Mouse (Mus musculus) mesoderm, embryonic 11.5 days (tissue): ENCODE results near the gene Lsm12.
A peak's percentile ranks its signal among the peaks of the same experiment; 100 is the strongest.

Experiments
- DNase-seq: peaks from one replicate; pipeline ENCODE4 v3.0.0-alpha.2; 2012; ENCODE audit warnings: low read depth, low spot score

Lsm12 gene

GRCm38 (mm10) chr11:102184646-102185495, at the start of gene Lsm12:
TSS of gene Lsm12 (minus strand) at chr11:102185296.
- peak; percentile 94 for DNase-seq

- peak; percentile 99 for DNase-seq
Measured at GRCm38 (mm10) chr11:102230006-102230741, 45.1 kb upstream of the Lsm12 start, which contains the start of gene Hdac5. TSS of gene Hdac5 (minus strand) at chr11:102230166.

DNA sequence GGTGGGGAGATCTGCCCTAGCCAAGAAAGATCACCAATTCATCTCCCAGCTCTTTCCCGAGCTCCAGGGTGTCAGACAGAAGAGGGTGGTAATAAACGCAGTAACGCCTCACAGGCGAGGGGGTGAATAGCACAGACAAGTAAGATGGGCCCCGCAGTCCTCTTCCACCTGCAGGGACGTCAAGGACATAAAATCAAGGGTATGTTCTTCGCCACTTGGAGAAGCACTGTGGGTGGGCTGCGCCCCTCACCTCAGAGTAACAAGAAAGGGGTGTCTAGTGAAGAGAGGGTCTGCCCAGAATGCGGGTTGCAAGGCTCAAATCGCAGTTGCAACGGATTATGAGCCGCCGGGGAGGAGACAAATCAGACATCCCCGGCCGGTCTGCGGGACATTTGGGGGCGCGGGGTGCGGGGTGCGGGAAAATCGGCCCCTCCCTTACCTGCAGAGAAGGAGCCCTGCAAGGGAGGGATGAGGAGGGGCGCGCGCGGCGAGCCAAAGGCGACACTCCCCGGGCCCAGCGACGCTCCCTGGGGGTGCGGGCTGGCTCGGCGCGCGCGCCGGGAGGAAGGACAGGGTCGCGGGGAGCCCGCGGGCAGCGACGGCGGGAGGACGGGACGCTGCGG, 44.3 kb upstream of the Lsm12 start:
- DNase-seq = no peak

GRCm38 (mm10) chr11:102228646-102229268, 43.7 kb upstream of the Lsm12 start:
- DNase-seq = no peak

DNA sequence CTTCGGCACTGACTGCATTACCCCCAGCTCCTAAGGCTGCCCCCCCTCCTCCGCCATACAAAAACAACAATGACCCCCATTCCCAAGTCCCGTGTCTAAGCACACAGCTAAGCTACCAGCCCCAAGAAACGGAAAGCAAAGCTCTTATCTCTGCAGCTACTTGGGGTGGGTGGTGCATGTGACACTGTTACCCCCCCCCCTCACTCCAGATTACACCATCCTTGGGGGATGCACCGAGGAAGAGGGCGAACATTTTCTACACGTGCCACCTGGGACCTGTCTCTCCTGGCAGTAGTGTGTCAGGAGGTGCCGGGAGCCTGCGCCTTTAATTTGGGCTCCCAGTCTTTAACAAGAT, 43.1 kb upstream of the Lsm12 start:
- no peak for DNase-seq

GRCm38 (mm10) chr11:102227270-102228190, 42.4 kb upstream of the Lsm12 start:
- peak; percentile 49 for DNase-seq

GRCm38 (mm10) chr11:102226067-102226978, 41.2 kb upstream of the Lsm12 start:
- no peak for DNase-seq

- no peak for DNase-seq
Measured at GRCm38 (mm10) chr11:102225221-102225620, 40.1 kb upstream of the Lsm12 start.

- no peak for DNase-seq
Measured at GRCm38 (mm10) chr11:102224686-102225085, 39.6 kb upstream of the Lsm12 start.

DNA sequence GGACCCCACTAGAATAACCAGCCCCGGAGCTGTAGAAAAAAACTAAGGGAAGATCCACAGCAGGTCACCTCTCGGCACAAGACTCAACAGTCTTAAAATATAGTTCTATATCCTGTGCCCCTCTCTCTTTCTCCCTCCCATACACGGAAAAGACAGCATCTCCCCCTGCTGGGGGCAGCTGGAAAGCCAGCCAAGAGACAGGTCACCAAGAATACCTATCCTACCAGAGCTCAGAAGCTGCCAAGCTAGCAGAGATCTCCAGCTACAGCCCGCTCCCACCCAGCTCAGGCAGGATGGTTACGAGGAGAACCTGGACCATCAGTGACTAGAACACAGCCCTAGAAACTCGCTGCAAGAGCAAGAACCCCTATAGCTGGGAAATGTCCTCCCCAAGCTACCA, 38.1 kb upstream of the Lsm12 start:
- DNase-seq = peak; percentile 69

DNA sequence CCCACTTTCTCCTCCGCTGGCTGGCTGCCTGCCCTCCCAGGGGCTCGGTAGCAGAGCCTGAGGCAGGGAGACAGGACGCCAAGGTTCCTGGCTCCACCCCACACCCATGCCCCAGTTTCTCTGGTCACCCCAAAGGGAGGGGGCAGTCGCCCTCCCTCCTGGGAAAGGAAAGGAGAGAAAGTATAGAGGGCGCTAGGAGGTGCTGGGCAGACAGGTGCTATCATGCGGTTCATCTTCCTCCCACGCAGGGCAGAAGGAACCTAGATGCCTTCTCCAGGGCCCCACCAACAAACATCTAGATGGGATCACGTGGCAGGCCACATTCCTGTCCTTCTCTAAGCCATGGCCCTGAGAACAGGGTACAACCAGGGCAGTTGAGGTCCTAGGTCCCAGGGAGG, 36.9 kb upstream of the Lsm12 start:
- no peak for DNase-seq

GRCm38 (mm10) chr11:102221243-102221953, 36.3 kb upstream of the Lsm12 start:
- DNase-seq = no peak

DNA sequence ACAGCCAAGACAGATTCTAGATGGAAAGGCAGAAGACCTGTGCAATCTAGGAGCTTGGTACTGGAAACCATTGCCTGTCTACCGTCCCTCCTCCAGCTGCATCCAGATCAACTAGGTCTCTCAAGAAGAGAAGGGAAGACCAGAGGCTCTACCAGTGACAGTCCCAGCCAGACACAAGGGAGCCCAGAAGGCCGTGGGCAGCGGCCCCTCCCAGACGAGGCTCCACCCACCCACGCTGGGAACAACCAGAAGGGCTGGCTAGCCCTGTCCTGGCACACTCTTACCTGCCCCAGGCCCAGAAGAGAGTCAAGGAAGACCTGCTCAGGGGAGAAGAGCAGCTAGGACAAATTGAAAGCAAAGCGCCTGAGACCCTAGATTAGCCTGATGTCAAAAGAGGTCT, 35.4 kb upstream of the Lsm12 start:
- DNase-seq = no peak

- DNase-seq = no peak
Measured at GRCm38 (mm10) chr11:102219994-102220346, 34.9 kb upstream of the Lsm12 start.

DNA sequence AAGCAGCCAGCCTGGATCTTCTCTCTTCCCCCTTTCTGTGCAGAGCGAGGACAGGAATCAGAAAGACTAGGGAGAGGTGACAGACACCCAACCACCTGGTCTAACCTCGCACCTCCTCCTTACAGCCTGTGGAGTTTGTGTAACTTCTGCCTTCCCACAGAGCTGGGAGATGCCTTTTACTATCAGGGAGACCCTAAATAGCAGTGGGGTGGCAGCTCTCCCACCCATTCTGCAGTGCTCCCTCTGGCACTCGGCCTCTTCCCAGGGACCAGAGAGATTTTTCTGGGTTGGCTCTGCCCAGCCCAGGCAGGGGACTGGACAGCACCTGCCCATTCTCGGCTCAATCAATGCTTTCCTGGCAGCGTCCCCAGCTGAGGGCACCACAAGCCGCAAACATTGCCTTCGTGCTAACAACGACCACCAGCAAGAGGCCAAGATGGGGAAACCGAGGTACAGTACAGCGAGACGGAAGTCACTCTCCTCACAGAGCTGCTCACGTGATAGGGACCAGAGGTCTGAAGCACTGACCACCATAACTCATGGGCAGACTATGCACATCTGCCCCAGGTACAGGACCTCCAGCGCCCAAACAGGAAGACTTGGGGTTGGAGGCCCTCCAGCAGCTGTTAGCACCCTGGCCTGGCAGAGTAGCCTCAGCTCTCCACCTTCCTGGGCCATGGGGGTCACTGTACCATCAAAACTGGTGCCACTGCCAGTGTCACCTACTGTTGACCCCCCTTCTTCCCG, 34.3 kb upstream of the Lsm12 start:
- DNase-seq = no peak

- DNase-seq = peak; percentile 85
Measured at GRCm38 (mm10) chr11:102218783-102219182, 33.7 kb upstream of the Lsm12 start.

- DNase-seq = no peak
Measured at GRCm38 (mm10) chr11:102217876-102218430, 32.9 kb upstream of the Lsm12 start.

DNA sequence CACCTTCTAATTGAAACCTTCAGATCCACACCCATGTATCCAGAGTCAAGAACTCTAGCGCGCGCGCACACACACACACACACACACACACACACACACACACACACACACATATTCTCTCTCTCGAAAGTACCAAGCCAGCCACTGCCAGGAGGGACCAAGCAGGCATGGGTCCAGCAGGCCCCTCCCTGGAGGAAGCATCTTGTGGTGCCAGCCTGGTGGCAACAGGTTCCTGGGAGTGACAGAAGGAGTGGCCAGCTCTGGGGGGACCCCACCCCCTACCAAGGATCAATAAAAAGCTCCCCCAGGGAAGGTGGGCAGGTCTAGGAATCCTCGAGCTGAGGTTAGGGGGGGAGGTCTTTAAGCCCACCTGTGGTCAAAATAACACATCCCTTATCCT, 32.3 kb upstream of the Lsm12 start:
- no peak for DNase-seq
